Mouse (Mus musculus) C2C12 (cell line): ENCODE measurements around the gene Rbl2.

ENCODE experiments used
- CTCF ChIP-seq: IDR thresholded peaks from one replicate; pipeline ENCODE4 v1.5.1; 2011; ENCODE audit not compliant: control insufficient read depth, insufficient read depth, insufficient read length
- FOSL1 ChIP-seq: IDR thresholded peaks from one replicate; pipeline ENCODE4 v1.8.0; 2011; ENCODE audit warnings: mild to moderate bottlenecking, low read length; ENCODE audit not compliant: poor library complexity, insufficient read depth, severe bottlenecking
- MAX ChIP-seq: IDR thresholded peaks from one replicate; pipeline ENCODE4 v1.6.1; 2011; ENCODE audit warnings: mild to moderate bottlenecking, control low read depth
- MYOD1 ChIP-seq: IDR thresholded peaks from one replicate; pipeline ENCODE4 v1.6.1; 2011; ENCODE audit warnings: low read depth; ENCODE audit not compliant: control insufficient read depth, insufficient read length

DNA sequence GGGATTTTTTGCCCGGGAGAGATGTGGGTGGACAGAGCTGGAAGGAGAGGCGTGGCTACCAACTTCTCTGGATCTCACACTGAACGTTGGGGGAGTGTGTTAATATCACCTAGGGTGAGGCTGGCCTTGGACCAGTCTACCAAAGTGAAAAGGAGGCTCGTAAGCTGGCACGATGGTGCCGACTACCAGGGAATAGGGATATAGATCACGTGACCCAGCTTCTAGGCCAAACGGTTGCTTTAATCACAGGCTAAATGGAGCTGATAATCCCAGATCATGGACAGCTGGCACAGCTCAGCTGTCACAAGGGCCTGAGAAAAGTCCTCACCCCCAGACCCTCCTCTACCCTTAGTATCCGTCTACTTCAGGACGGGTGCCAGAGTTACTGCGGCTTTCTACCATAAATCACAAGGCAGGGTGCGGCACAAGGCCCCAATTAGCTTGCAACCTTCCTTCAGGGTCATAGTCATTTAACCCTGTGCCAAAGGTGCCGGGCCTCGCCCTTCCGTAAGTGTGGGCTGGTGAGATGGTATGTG lies 78.9 kb downstream of the Rbl2 start:
- TF ChIP-seq CTCF = no peak
- TF ChIP-seq MYOD1 = no peak
- no peak for TF ChIP-seq FOSL1
- no peak for TF ChIP-seq MAX
